Mouse (Mus musculus): Measurements from ENCODE around the gene Ptch1. TPM values are rescaled to one million over a fixed set of nuclear protein-coding genes. Genes with fewer than 3 reads are reported as not detected.

Ptch1 gene
- polyA plus RNA-seq, 1 experiment = 2.8 TPM

GRCm38 (mm10) chr13:63543459-63543858 is 29.9 kb downstream of the Ptch1 start:
- Histone ChIP-seq H3K79me2 (ENCODE audit: control insufficient read depth, insufficient read depth) (peaks cover 5% of the 10 kb centered on the region), H3ac (ENCODE audit: control insufficient read depth, insufficient read length, low read depth) (no peak overlapping the region), H3K4me3 (ENCODE audit: insufficient read depth, poor library complexity, severe bottlenecking) (no peak overlapping the region), H3K79me3 (ENCODE audit: low read depth) (no peaks in the 10 kb centered on the region), H3K27me3 (ENCODE audit: control insufficient read depth, insufficient read depth, insufficient read length) (no peaks in the 10 kb centered on the region), H3K36me3 (ENCODE audit: control insufficient read depth, insufficient read depth) (peaks cover 40% of the 10 kb centered on the region)
- TF ChIP-seq CTCF (IDR thresholded peaks at IDR 0.05; ENCODE audit: control insufficient read depth, insufficient read depth, insufficient read length) = no peak
- TF ChIP-seq MAX (IDR thresholded peaks at IDR 0.05) = no peak
- TF ChIP-seq FOSL1 (IDR thresholded peaks at IDR 0.05; ENCODE audit: insufficient read depth, low read length, poor library complexity, severe bottlenecking) = no peak
- TF ChIP-seq MYOD1 (IDR thresholded peaks at IDR 0.05; ENCODE audit: control insufficient read depth, insufficient read length, low read depth) = no peak
- no peak for TF ChIP-seq MYOG (IDR thresholded peaks at IDR 0.05; ENCODE audit: control insufficient read depth, extremely low read depth, insufficient read length)
- TF ChIP-seq CEBPB (IDR thresholded peaks at IDR 0.05; ENCODE audit: low read depth) = no peak
- TF ChIP-seq USF1 (IDR thresholded peaks at IDR 0.05; ENCODE audit: low read depth) = no peak

GRCm38 (mm10) chr13:63542796-63543384 is 30.5 kb downstream of the Ptch1 start:
- TF ChIP-seq MYOG (IDR thresholded peaks at IDR 0.05; ENCODE audit: control insufficient read depth, extremely low read depth, insufficient read length) = no peak
- TF ChIP-seq FOSL1 (IDR thresholded peaks at IDR 0.05; ENCODE audit: insufficient read depth, low read length, poor library complexity, severe bottlenecking) = no peak
- no peak for TF ChIP-seq CEBPB (IDR thresholded peaks at IDR 0.05; ENCODE audit: low read depth)
- TF ChIP-seq MAX (IDR thresholded peaks at IDR 0.05) = no peak
- no peak for TF ChIP-seq USF1 (IDR thresholded peaks at IDR 0.05; ENCODE audit: low read depth)
- no peak for TF ChIP-seq MYOD1 (IDR thresholded peaks at IDR 0.05; ENCODE audit: control insufficient read depth, insufficient read length, low read depth)
- Histone ChIP-seq H3K79me2 (ENCODE audit: control insufficient read depth, insufficient read depth) (no peaks in the 10 kb centered on the region), H3K36me3 (ENCODE audit: control insufficient read depth, insufficient read depth) (peaks cover 45% of the 10 kb centered on the region), H3K79me3 (ENCODE audit: low read depth) (no peaks in the 10 kb centered on the region), H3K27me3 (ENCODE audit: control insufficient read depth, insufficient read depth, insufficient read length) (no peaks in the 10 kb centered on the region), H3K4me3 (ENCODE audit: insufficient read depth, poor library complexity, severe bottlenecking) (no peak overlapping the region), H3ac (ENCODE audit: control insufficient read depth, insufficient read length, low read depth) (no peak overlapping the region)

- Histone ChIP-seq H3ac (ENCODE audit: control insufficient read depth, insufficient read length, low read depth) (no peak overlapping the region), H3K36me3 (ENCODE audit: control insufficient read depth, insufficient read depth) (peaks cover 46% of the 10 kb centered on the region), H3K27me3 (ENCODE audit: control insufficient read depth, insufficient read depth, insufficient read length) (no peaks in the 10 kb centered on the region), H3K79me3 (ENCODE audit: low read depth) (no peaks in the 10 kb centered on the region), H3K4me3 (ENCODE audit: insufficient read depth, poor library complexity, severe bottlenecking) (no peak overlapping the region), H3K79me2 (ENCODE audit: control insufficient read depth, insufficient read depth) (no peaks in the 10 kb centered on the region)
- no peak for TF ChIP-seq CEBPB (IDR thresholded peaks at IDR 0.05; ENCODE audit: low read depth)
- no peak for TF ChIP-seq USF1 (IDR thresholded peaks at IDR 0.05; ENCODE audit: low read depth)
- no peak for TF ChIP-seq MYOD1 (IDR thresholded peaks at IDR 0.05; ENCODE audit: control insufficient read depth, insufficient read length, low read depth)
- TF ChIP-seq CTCF (IDR thresholded peaks at IDR 0.05; ENCODE audit: control insufficient read depth, insufficient read depth, insufficient read length) = no peak
- no peak for TF ChIP-seq MAX (IDR thresholded peaks at IDR 0.05)
- no peak for TF ChIP-seq FOSL1 (IDR thresholded peaks at IDR 0.05; ENCODE audit: insufficient read depth, low read length, poor library complexity, severe bottlenecking)
- TF ChIP-seq MYOG (IDR thresholded peaks at IDR 0.05; ENCODE audit: control insufficient read depth, extremely low read depth, insufficient read length) = no peak
Measured at GRCm38 (mm10) chr13:63541510-63541909, 31.9 kb downstream of the Ptch1 start.

- Histone ChIP-seq H3K79me3 (ENCODE audit: low read depth) (no peaks in the 10 kb centered on the region), H3K79me2 (ENCODE audit: control insufficient read depth, insufficient read depth) (no peaks in the 10 kb centered on the region), H3K27me3 (ENCODE audit: control insufficient read depth, insufficient read depth, insufficient read length) (no peaks in the 10 kb centered on the region), H3ac (ENCODE audit: control insufficient read depth, insufficient read length, low read depth) (no peak overlapping the region), H3K4me3 (ENCODE audit: insufficient read depth, poor library complexity, severe bottlenecking) (no peak overlapping the region), H3K36me3 (ENCODE audit: control insufficient read depth, insufficient read depth) (peaks cover 46% of the 10 kb centered on the region)
- TF ChIP-seq CEBPB (IDR thresholded peaks at IDR 0.05; ENCODE audit: low read depth) = no peak
- no peak for TF ChIP-seq CTCF (IDR thresholded peaks at IDR 0.05; ENCODE audit: control insufficient read depth, insufficient read depth, insufficient read length)
- no peak for TF ChIP-seq MYOD1 (IDR thresholded peaks at IDR 0.05; ENCODE audit: control insufficient read depth, insufficient read length, low read depth)
- no peak for TF ChIP-seq MAX (IDR thresholded peaks at IDR 0.05)
- TF ChIP-seq FOSL1 (IDR thresholded peaks at IDR 0.05; ENCODE audit: insufficient read depth, low read length, poor library complexity, severe bottlenecking) = no peak
- TF ChIP-seq USF1 (IDR thresholded peaks at IDR 0.05; ENCODE audit: low read depth) = no peak
- TF ChIP-seq MYOG (IDR thresholded peaks at IDR 0.05; ENCODE audit: control insufficient read depth, extremely low read depth, insufficient read length) = no peak
Measured at GRCm38 (mm10) chr13:63540584-63540983, 32.8 kb downstream of the Ptch1 start.

GRCm38 (mm10) chr13:63534981-63535380 is 38.4 kb downstream of the Ptch1 start:
- no peak overlapping the region for H3ac ChIP-seq (ENCODE audit: control insufficient read depth, insufficient read length, low read depth)
- H3K79me2 ChIP-seq (ENCODE audit: control insufficient read depth, insufficient read depth) = no peaks in the 10 kb centered on the region
- no peaks in the 10 kb centered on the region for H3K79me3 ChIP-seq (ENCODE audit: low read depth)
- H3K4me3 ChIP-seq (ENCODE audit: insufficient read depth, poor library complexity, severe bottlenecking) = no peak overlapping the region
- H3K36me3 ChIP-seq (ENCODE audit: control insufficient read depth, insufficient read depth) = peaks cover 60% of the 10 kb centered on the region
- H3K27me3 ChIP-seq (ENCODE audit: control insufficient read depth, insufficient read depth, insufficient read length) = no peaks in the 10 kb centered on the region
- TF ChIP-seq MYOG (IDR thresholded peaks at IDR 0.05; ENCODE audit: control insufficient read depth, extremely low read depth, insufficient read length) = no peak
- TF ChIP-seq CEBPB (IDR thresholded peaks at IDR 0.05; ENCODE audit: low read depth) = no peak
- no peak for TF ChIP-seq MYOD1 (IDR thresholded peaks at IDR 0.05; ENCODE audit: control insufficient read depth, insufficient read length, low read depth)
- TF ChIP-seq USF1 (IDR thresholded peaks at IDR 0.05; ENCODE audit: low read depth) = no peak
- no peak for TF ChIP-seq FOSL1 (IDR thresholded peaks at IDR 0.05; ENCODE audit: insufficient read depth, low read length, poor library complexity, severe bottlenecking)
- no peak for TF ChIP-seq MAX (IDR thresholded peaks at IDR 0.05)
- TF ChIP-seq CTCF (IDR thresholded peaks at IDR 0.05; ENCODE audit: control insufficient read depth, insufficient read depth, insufficient read length) = no peak

Measured in C2C12 (cell line).